Mouse (Mus musculus) heart, adult 9 months (tissue): ENCODE data around the gene Gm8279.
"Not testable (repeated sequence)": the region's sequence is repeated elsewhere in the genome, so short reads cannot be mapped to it uniquely, and the experiment has no call there.

Source experiments
- DNase-seq, 2 experiments: peaks; one replicate each; pipeline ENCODE4 v3.0.0; 2022; ENCODE audit warnings: low spot score in 2 of 2

The Gm8279 gene

DNA sequence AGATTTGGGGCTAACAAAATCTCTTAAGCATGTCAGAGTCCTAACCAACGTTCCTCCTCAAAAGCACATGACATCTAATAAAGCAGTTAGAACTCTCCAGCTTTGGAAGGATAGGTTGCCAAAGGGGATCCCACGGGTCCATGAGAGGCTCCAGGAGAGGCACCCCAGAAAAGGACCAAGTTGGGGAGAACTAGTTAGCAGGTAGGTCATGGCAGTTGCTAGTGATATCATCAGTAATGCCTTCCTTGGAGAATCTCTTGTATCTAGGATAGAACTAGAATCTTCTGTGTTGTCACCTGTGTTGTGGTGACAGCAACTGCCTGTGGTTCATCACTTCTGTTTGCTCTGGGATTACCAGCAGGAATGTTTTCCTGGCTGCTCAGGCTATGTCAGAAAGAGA lies at the start of gene Gm8279:
Gene Gm8279 (plus strand): TSS at position 301 of the 400 bp plus-strand sequence.
- not testable (repeated sequence) for DNase-seq

DNA sequence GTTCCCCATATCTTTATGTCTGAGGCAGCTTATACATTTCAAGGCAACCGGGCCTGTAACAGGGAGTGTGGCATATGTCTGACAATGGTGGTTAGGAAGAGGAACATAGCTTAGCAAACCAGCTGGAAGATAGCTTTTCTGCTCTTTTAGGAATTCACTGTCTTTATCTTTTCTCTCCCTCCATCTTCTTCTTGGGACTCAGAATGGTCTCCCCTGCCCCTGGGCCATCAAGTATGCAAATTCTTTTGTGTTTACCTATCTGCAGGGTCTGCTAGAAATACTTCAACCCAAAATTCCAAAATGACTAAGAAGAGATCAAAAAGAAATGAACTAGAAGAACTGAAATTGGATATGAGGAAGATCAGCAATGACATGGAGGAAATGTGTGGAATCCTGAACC lies 32.9 kb downstream of the Gm8279 start, which contains the start of gene Gm3317:
Gene Gm3317 (plus strand): TSS at position 301 of the 400 bp plus-strand sequence.
- DNase-seq: not testable (repeated sequence)

DNA sequence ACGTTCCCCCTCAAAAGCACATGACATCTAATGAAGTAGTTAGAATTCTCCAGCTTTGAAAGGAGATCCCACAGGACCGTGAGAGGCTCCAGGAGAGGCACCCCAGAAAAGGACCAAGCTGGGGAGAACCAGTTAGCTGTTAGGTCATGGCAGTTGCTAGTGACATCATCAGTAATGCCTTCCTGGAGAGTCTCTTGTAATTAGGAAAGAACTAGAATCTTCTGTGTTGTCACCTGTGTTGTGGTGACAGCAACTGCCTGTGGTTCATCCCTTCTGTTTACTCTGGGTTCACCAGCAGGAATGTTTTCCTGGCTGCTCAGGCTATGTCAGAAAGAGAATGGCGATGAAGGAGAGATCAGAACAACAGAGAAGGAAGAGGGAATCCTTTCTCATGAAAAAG lies 54.2 kb downstream of the Gm8279 start, which contains the start of gene Gm8271:
Gene Gm8271 (plus strand): TSS at position 301 of the 400 bp plus-strand sequence.
- DNase-seq: not testable (repeated sequence)
